Mouse (Mus musculus): Measurements from ENCODE around the gene Adamtsl5. TPM values are rescaled to one million over a fixed set of nuclear protein-coding genes. Genes with fewer than 3 reads are reported as not detected.

Adamtsl5 gene
- total RNA-seq (2017): not detected in 2 replicates

DNA sequence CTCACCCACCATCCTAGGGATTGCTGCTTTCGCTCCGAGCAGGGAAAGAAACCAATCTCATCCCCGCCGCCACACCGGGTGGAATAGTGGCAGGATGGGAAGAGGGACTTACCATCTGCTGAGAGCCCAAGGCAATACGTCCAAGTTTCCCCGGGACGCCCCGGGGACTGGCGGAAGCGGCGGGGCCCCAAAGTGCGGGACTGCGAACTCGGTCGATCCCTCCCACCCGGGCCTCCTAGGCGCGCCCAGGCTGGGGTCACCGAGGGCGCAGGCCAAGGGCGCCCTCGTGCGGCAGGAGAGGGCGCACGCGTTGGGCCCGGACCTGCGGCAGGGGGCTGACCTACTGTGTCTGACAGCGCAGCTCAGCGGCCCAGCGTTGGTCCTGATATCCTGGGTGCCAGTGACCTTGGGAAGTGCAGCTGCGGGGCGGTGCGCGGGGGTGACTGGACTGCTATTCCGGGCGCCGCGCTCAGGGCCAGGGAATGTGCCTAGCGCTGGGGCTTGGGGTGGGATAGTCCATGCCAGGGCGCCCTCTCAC lies at the start of gene Adamtsl5:
TSS of gene Adamtsl5 (minus strand) at position 169 of the 538 bp plus-strand sequence.
- ATAC-seq (ENCODE audit: extremely low read depth, insufficient number of reproducible peaks, low FRiP score, poor library complexity, severe bottlenecking): no peak

DNA sequence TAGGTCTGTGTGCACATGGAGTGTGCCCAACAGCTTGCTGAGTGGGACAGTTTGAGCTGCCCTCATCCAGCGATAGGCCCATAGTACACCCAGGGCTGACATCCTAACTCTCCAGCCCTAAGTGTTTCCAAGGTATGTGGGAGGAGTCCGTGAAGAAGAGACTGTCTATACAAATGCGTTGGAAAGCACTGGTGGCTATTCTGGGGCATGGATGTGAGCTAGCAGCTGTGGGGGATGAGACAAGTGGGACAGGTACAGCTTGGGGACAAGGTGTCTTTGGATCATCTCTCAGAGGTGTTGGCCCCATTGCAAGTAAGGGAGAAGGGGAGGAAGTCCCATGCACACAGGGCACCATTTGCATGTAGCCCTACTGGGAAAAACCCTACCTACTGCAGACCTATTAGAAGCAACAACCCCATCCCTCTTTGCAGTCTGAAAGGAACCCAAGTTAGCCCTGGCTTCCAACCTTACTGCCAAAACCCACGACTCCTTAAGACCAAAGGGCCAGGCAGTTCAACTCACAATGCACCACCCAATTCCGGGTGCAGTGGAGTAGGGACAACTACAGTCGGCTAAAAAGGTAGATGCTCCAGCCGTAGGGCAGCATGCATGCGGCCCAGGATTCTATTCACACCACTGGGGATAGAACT lies 49.4 kb upstream of the Adamtsl5 start:
- ATAC-seq (ENCODE audit: extremely low read depth, insufficient number of reproducible peaks, low FRiP score, poor library complexity, severe bottlenecking): no peak

DNA sequence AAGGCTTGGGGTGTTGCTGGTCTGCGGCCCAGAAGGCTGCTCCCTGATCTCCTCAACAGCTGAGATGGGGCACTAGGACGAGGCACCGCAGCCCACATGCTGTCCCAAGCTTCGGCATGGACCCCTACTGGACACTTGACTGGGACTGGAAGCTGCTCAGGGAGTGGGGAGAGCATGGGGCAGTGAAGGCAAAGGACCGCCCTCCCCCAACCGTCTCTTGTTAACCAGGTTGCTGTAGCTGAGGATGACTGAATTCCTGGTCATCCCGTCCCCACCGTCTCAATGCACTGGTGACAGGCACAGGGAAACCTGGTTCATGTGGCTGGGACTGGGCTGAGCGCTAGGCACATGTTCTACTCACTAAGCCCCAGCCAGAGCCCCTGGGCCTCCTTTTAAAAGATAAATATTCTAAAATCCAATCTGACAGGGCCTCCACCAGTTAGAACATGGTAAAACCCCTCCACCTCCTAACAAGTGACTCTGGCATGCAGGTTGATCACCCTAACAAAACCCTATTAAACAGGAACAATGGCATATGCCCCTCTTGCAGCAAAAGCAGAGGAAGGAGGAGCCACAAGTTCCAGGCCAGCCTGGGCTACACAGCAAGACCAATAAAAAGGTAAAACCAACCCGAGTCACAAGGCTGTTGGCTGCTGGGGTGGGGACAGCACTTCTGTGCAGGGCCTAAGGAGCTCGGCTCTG lies 48.8 kb upstream of the Adamtsl5 start:
- no peak for ATAC-seq (ENCODE audit: extremely low read depth, insufficient number of reproducible peaks, low FRiP score, poor library complexity, severe bottlenecking)

DNA sequence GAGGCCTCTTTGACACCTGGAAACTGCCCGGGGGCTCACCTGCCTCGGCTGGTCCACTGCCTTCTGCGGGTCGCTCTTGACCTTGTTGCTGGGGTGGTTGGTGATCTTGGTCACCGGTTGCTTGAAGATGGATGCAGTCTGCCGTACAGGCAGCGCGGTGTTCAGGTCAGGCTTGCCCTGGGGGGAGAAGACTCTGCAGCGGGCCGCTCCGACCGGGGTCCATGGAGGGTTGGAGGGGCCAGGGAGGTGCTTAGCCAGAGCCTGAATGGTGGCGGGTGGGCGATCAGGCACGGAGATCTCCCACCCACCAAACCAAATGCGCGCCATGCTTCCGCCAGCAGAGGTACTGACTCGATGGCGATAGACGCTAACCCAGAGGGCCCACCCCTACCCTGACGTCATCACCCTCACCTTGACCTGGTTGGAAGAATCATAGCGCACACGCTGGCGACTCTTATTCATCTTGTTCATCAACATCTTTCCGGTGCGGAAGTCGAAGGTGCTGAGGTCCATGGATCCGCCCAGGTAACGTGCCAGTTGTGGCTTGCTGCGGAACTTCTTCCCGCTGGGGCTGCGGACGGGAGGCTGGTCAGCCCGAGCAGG lies 46.9 kb upstream of the Adamtsl5 start:
- ATAC-seq (ENCODE audit: extremely low read depth, insufficient number of reproducible peaks, low FRiP score, poor library complexity, severe bottlenecking): no peak

DNA sequence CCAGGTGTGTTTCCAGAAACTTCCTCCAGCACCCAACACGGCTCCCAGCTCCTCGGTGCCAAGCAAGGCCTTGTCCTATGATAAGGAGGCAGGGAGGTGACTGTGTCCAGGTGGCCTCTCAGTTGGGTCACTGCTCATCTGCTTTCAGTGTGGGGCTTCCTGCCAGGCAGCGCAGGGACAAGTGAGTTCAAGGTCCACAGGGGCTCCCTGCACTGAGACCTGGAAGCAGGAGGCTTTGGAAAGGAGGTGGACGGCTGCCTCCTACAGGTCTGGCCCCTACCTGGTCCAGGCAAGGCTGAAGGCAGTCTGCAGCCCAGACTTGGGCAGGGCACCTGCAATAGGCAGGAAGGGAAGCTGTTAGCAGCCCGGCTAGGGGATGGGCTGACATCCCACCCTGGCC lies 44.5 kb upstream of the Adamtsl5 start:
- no peak for ATAC-seq (ENCODE audit: extremely low read depth, insufficient number of reproducible peaks, low FRiP score, poor library complexity, severe bottlenecking)

DNA sequence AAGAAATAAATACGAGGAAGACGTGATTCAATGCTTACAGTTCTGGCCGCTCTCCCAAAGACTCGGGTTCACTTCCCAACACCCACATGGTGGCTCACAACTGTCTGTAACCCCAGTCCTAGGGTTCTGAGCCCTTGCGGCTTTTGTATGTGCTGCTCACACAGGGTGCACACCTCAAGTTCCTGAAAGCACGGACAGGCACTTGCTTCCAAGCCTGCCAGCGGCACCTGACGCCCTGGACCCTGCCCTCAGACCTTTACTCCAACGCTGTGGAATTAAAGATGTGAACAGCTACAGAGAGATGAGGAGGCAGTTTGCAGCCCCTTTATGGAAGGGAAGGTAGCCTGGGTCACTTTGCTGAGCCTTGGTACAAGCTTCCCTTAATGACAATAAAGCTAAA lies 42.5 kb upstream of the Adamtsl5 start:
- no peak for ATAC-seq (ENCODE audit: extremely low read depth, insufficient number of reproducible peaks, low FRiP score, poor library complexity, severe bottlenecking)

DNA sequence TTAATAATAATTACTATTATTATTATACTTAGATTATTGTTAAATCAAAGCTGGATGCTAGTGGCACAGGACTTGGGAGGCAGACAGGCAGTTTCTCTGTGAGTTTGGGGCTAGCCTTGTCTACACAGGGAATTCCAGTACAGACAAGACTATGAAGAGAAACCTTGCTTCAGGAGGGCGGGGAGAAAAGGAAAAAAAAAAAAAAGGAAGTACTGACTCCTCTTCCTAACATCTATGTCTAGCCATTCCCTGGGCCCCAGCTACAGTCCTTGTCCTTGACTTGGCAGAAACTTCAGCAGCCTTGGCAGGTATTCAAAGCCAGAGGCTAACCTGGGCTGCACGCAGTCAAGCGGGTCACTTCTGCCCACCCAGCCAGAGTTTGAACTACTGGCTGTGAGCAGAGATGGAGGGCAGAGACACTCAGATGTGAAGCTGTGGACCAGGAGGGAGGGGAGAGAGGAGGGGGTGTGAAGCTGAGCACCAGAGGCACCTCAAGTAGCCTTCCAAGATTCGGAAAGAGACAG lies 41.0 kb upstream of the Adamtsl5 start:
- no peak for ATAC-seq (ENCODE audit: extremely low read depth, insufficient number of reproducible peaks, low FRiP score, poor library complexity, severe bottlenecking)

DNA sequence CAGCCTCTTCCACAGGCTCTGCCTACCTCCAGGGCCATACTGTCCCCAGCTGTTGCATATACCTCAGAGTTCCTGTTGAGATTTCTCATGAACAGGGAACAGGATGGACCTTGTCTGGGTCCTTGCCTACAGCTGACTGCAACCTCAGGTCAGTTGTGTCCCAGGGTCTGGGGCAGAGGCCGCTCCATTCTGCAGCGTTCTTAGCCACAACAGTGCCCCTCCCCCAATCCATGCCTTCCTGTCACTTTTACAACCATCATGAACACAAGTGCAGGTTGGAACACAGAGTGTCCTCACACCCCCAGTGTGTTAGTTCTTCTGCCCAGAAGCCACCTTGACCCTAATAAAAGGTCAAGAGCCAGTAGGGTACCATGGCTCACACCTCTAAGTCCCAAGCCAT lies 40.5 kb upstream of the Adamtsl5 start:
- ATAC-seq (ENCODE audit: extremely low read depth, insufficient number of reproducible peaks, low FRiP score, poor library complexity, severe bottlenecking): no peak

DNA sequence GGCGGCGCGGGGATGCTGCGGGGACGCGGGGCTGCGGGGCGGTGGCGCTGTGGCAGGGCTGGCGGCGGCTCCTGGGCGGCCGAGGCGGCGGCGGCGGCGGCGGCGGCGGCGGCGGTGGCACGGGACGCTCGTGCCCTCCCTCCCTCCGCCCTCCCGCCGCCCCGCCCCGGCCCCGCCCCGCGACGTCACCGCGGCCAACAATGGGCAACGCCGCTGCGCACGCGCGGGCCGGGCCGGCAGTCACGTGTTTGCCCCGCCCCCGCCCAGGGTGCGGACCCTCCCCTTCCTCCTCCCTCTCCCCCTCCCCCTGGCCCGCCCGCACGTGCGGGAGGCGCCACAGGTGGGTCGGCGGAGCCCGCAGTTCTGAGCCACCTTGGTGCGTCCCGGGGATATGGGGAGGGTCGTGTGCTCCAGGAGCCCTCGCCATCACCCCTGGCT lies 39.3 kb upstream of the Adamtsl5 start, which contains the start of gene Mex3d:
TSS of gene Mex3d (minus strand) at position 138 of the 438 bp plus-strand sequence.
- peak; percentile 27 for ATAC-seq (ENCODE audit: extremely low read depth, insufficient number of reproducible peaks, low FRiP score, poor library complexity, severe bottlenecking)

DNA sequence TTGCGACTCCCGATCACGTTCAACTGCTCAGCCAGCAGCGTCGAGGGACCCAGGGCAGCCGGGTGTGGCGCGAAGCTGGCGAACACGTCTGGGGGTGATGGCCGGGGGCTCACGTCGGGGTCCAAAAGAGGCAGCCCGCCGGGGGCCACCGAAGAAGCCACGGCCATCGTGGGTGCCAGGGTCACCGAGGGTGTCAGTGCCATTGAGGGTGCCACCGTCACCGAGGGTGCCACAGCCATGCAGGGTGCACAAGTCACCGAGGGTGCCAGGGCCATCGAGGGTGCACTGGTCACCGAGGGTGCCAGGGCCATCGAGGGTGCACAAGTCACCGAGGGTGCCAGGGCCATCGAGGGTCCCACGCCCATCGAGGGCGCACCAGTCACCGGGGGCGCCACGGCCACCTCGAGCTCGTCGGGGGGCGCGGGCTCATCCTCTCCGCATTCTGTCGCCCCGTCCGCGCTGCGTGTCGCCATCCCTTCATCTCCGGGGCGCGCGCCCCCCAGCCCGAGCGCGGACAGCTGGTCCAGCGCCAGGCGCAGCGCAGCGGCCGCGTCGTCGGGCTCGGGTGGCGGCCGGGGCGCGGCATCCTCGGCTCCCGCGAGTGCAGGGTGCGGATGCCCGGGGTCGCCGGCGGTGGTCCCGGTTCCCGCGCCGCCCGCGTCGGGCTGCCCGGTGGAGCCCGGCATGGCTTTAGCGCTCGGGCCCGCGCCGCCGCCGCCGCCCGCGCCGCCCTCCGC lies 38.7 kb upstream of the Adamtsl5 start:
- no peak for ATAC-seq (ENCODE audit: extremely low read depth, insufficient number of reproducible peaks, low FRiP score, poor library complexity, severe bottlenecking)

DNA sequence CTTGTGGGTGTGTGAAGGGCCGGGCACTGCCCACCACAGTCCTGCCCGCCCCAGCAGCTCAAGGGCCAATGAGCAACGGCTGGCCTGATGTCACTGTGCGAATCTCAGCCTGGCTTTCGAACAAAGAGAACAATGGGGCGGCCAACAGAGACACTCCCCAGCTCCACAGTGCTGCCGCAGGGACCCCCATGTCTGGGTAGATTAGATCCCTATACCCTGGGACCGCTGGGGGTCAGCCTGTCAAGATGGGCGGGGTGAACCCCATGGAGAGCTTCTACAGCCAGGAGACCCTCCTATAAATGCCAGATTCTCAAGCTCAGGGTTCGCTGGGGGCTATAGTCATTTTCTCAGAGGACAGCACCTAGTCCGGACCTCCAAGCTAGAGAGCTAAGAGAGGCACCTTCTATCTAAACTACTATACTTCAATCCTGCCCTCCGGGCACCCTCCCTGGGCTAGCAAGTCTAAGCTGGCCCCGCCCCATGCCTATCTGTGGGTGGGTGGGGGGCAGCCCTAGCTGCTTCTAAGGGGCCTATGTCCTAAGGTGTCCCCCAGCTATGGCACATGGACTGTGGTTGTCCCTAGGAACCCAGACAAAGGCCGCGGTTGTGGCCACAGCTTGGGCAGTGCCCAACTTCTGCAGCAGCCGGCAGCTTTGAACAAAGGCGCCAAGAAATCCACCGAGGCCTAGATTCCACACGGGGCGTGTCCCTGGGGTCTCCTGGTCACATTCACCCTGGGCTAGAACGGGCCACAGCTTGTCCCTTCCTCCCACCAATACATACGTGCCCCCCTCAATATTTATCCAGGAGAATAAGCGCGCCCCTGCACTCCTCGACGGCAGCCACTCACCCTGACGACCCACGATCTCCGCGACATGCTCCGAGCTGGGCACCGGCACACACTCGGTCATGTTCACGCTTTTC lies 37.9 kb upstream of the Adamtsl5 start:
- ATAC-seq (ENCODE audit: extremely low read depth, insufficient number of reproducible peaks, low FRiP score, poor library complexity, severe bottlenecking): no peak

DNA sequence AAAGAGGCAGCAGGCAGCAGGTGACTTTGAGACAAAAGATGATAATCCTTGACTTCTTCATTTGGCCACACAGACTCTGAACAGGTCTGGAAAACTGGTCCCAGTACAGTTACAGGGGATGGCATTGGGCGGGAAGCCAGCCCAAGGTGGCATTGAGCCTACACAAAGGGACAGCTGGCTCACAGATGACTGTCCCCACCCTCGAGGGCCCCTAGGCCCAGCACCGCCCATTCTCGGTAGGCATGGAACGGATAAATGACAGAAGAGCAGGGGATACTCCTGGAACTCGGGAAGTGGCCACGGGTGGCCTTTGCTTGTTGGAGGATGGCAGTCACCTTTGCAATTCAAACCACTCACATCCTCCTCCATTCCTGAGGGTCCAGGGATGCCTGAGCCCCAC lies 37.1 kb upstream of the Adamtsl5 start:
- no peak for ATAC-seq (ENCODE audit: extremely low read depth, insufficient number of reproducible peaks, low FRiP score, poor library complexity, severe bottlenecking)

DNA sequence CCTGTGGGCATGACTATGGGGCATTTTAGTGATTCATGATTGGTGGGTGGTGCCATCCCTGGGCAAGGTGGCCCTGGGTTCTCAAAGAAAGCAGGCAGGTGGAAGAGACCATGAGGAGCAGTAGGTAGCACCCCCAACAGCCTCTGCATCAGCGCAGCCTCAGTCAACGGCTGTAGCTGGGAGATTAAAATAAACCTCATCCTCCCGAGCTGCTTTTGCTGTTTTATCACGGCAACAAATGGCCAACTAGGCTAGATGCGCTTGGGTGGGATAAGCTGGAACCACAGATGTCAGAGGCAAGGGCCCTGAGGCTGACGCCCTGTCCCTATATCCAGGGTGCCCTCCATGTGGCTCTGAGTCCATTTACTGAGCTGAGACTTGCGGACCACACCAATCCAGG lies 36.5 kb upstream of the Adamtsl5 start:
- ATAC-seq (ENCODE audit: extremely low read depth, insufficient number of reproducible peaks, low FRiP score, poor library complexity, severe bottlenecking): no peak

DNA sequence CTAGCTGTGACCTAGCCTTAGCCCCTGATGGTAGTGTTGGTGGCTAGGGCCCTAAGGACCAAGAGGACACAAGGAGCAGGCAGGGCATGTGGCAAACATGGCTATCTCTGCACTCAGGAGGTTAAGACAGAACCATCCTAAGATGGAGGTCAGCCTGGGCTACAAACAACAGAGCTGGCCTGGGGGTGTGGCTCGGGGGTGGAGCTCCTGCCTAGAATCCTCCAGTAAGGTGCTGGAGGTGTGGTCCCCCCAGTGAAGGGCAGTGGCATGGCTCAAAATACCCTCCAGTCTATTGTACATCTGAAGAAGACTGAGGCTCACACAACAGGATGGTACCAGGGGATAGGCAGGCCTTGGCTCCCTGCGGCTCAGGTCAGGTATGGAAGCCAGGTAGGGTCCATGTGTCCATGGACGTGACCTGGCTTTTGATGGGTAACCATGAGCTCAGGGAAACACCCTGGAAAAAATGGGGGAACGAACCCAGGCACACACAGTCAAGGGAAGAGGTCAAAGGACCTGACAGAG lies 36.0 kb upstream of the Adamtsl5 start:
- no peak for ATAC-seq (ENCODE audit: extremely low read depth, insufficient number of reproducible peaks, low FRiP score, poor library complexity, severe bottlenecking)

DNA sequence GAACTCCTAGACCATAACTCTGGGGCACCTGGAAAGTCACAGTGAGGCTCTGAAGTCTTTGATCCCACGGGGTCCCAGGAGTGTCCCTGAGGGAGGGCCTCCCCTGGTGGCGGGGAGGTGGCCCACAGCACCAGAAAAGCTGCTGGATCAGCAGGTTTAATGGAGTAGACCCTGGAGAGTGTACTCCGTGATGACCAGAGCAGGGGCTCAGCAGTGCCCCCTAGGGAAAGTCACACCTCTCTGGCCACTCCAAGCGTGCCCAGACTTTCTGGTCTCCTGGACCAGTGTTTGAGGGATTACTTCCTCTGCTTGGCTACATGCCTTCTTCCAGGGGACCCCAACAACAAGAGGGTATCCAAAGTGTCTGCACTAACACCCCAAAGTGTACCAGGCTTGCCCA lies 35.2 kb upstream of the Adamtsl5 start:
- ATAC-seq (ENCODE audit: extremely low read depth, insufficient number of reproducible peaks, low FRiP score, poor library complexity, severe bottlenecking): no peak

DNA sequence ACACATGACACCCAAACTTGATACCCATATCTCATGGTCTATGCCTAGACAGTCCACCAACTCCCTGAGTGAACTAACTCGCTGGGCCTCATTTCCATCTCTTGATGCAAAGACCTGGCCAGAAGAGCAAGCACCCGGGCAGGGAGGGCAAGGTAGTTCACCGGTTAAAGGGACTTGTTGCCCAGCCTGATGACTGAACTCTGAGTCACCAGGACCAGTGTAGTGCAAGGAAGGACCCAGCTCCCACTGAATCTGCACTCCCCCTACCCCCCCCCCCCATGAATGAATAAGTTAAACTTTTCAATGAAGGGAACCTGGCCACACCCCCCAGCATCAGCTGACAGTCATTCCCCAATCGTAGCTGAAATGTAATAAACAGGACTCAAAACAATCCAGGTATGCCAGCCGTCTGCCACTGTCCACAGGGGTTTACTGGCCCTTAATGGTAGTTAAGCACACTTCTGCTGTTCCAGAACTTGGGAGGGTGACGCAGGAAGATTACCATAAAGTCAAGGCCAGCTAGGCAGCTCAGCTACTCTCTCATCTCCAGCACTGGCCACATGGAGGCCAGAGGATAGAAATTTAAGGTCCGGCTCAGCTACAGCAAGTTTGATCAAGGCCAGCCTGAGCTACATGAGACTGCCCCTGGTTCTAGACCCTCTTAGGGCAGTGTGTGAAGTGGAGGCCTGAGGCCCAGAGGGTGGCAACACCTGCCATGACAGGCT lies 34.6 kb upstream of the Adamtsl5 start:
- ATAC-seq (ENCODE audit: extremely low read depth, insufficient number of reproducible peaks, low FRiP score, poor library complexity, severe bottlenecking): no peak

DNA sequence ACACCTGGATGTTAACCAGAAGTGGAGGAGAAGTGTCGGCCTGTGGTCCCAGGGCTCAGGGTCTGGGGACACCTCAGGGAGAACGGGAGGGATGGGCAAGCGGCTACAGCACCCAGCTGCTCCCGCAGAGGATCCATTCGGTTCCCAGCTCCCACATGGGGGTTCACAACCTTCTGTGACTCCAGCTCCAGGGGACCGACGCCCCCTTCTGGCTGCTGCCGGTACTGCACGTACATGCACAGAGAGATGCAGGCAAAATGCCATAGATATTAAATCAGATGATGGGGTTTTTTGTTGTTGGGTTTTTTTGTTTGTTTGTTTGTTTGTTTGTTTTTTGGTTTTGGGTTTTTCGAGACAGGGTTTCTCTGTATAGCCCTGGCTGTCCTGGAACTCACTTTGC lies 29.5 kb upstream of the Adamtsl5 start:
- no peak for ATAC-seq (ENCODE audit: extremely low read depth, insufficient number of reproducible peaks, low FRiP score, poor library complexity, severe bottlenecking)

Data from neutrophil, adult 5-6 weeks (primary cell).